Mouse (Mus musculus) liver, embryonic 13.5 days (tissue): ENCODE data around the gene Tiprl. TPM values are rescaled to one million over a fixed set of nuclear protein-coding genes. Genes with fewer than 3 reads are reported as not detected.

Source experiments
- ATAC-seq: fragments of 200-750 bp; cut with Nextera tagmentation; 2 replicates; pipeline ENCODE4 v1.8.0; 2017; ENCODE audit warnings: low read depth, mild to moderate bottlenecking, moderate number of reproducible peaks, moderate library complexity
- DNase-seq: peaks from one replicate; pipeline ENCODE4 v3.0.0; 2022
- H3K27ac ChIP-seq: fragments of 300-500 bp; sonication (generic); 2 replicates; pipeline ENCODE4 v1.5.1; 2015; ENCODE audit warnings: moderate library complexity, mild to moderate bottlenecking, inconsistent platforms
- H3K27me3 ChIP-seq: fragments of 300-500 bp; sonication (generic); 2 replicates; pipeline ENCODE4 v1.6.1; 2015; ENCODE audit warnings: mild to moderate bottlenecking, inconsistent platforms
- H3K36me3 ChIP-seq: fragments of 300-500 bp; sonication (generic); 2 replicates; pipeline ENCODE4 v1.6.1; 2015; ENCODE audit warnings: mild to moderate bottlenecking, inconsistent platforms
- H3K4me1 ChIP-seq: fragments of 300-500 bp; sonication (generic); replicated peaks from 2 replicates; pipeline ENCODE4 v1.6.1; 2015; ENCODE audit warnings: inconsistent platforms
- H3K4me2 ChIP-seq: fragments of 300-500 bp; sonication (generic); 2 replicates; pipeline ENCODE4 v1.6.1; 2015; ENCODE audit warnings: inconsistent platforms, mild to moderate bottlenecking, moderate library complexity
- H3K4me3 ChIP-seq: fragments of 300-500 bp; sonication (generic); replicated peaks from 2 replicates; pipeline ENCODE4 v1.5.1; 2015; ENCODE audit warnings: mild to moderate bottlenecking, inconsistent platforms
- H3K9ac ChIP-seq: fragments of 300-500 bp; sonication (generic); 2 replicates; pipeline ENCODE4 v1.6.1; 2015; ENCODE audit warnings: mild to moderate bottlenecking, inconsistent platforms
- H3K9me3 ChIP-seq: fragments of 300-500 bp; sonication (generic); replicated peaks from 2 replicates; pipeline ENCODE4 v1.6.1; 2016; ENCODE audit warnings: inconsistent platforms
- WGBS: fragments of 180-500 bp; shearing (Covaris S2); methylation state at CpG from one replicate; pipeline ENCODE4 v1.1.7; 2015; ENCODE audit not compliant: insufficient replicate concordance; 5-methylcytosine and 5-hydroxymethylcytosine counted together
- polyA plus RNA-seq: library from polyadenylated mRNA; unstranded; fragments of >200 nt; fragmentation: Nextera tagmentation; extraction: Ambion mirVana; gene quantifications from 2 replicates; pipeline ENCODE4 v1.2.1, GENCODE M21; 2015

The Tiprl gene
- polyA plus RNA-seq: 52.0 and 60.1 TPM in 2 replicates

DNA sequence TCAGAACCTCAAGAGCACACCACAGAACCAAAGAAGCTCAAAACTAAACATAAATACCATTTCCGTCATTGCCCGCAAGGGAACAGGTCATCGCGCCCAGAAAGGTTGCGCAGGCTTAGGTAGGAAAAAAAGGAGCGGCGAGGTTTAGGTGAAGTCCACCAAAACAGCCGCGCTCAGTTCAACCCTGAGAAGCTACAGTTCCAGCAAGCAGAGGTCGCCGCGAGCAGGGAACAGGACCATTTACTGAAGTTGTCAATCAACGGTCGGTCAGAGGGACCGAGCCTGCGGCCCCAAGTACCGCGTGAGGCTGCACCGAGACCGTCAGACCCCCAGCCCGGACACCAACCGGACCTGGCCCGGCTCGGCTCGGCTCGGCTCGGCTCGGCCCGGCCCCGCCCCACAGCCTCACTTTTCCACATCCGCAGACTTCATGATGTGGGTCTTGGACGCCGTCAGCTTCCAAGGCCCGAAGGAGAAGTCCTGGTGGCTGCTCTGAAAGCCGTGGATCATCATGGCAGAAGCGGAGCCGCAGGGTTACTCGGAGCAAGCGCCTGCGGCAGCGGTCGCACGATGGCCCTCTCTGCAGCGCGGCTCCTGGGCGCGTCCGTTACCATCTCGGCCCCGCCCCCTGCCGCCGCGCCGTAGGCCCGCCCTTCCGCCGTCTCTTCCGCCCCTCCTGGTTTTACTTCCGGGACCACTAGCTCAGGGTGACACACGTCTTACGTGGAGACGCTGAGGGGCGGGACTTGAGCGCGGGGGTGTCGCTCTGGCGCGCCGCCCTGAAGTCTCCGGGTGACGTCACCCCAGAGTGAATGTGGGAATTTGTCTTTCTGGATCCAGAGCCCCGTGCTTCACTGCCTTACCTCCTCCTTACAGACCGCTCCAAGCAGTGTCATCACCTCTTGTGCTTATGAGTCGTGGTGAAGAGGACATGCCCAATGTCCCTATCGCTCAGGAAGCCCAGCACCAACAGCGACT, at the start of gene Tiprl:
Gene Tiprl, minus strand, starts transcription at position 676 of the 978 bp plus-strand sequence.
- WGBS: under 1% methylated on average over 76 of the region's 76 CpGs
- H3K4me2 ChIP-seq: peak within 1 kb of the TSS; percentile 87
- H3K4me1 ChIP-seq: peaks cover 30% of the 10 kb centered on the region
- H3K27me3 ChIP-seq: no peaks in the 10 kb centered on the region
- peak; percentile 99 for ATAC-seq
- no peaks in the 10 kb centered on the region for H3K9me3 ChIP-seq
- H3K27ac ChIP-seq: peak within 1 kb of the TSS; percentile 89
- no peaks in the 10 kb centered on the region for H3K36me3 ChIP-seq
- H3K4me3 ChIP-seq: peak within 1 kb of the TSS; percentile 94
- H3K9ac ChIP-seq: peak within 1 kb of the TSS; percentile 96
- DNase-seq: peak; percentile 96

GRCm38 (mm10) chr1:165284096-165284495, 47.3 kb upstream of the Tiprl start:
- H3K4me1 ChIP-seq: peaks cover 12% of the 10 kb centered on the region; the same call in 1 of the 2 replicates
- no peak overlapping the region for H3K4me2 ChIP-seq
- peaks cover 45% of the 10 kb centered on the region for H3K27me3 ChIP-seq
- H3K9me3 ChIP-seq: no peaks in the 10 kb centered on the region
- H3K36me3 ChIP-seq: no peaks in the 10 kb centered on the region
- H3K4me3 ChIP-seq: no peak overlapping the region
- H3K9ac ChIP-seq: no peak overlapping the region
- no peak for DNase-seq
- no peak overlapping the region for H3K27ac ChIP-seq
- no peak for ATAC-seq
- WGBS: 52% methylated on average over 7 of the region's 7 CpGs

GRCm38 (mm10) chr1:165282967-165283345, 46.2 kb upstream of the Tiprl start:
- no peak for ATAC-seq
- H3K27ac ChIP-seq: no peak overlapping the region
- no peaks in the 10 kb centered on the region for H3K9me3 ChIP-seq
- H3K4me2 ChIP-seq: peak overlapping the region; percentile 64; the same call in 1 of the 2 replicates
- DNase-seq: no peak
- H3K27me3 ChIP-seq: peaks cover 48% of the 10 kb centered on the region
- H3K4me1 ChIP-seq: peaks cover 10% of the 10 kb centered on the region; the same call in 1 of the 2 replicates
- H3K4me3 ChIP-seq: no peak overlapping the region
- H3K36me3 ChIP-seq: no peaks in the 10 kb centered on the region
- H3K9ac ChIP-seq: no peak overlapping the region
- WGBS: 25% methylated on average over 7 of the region's 7 CpGs

DNA sequence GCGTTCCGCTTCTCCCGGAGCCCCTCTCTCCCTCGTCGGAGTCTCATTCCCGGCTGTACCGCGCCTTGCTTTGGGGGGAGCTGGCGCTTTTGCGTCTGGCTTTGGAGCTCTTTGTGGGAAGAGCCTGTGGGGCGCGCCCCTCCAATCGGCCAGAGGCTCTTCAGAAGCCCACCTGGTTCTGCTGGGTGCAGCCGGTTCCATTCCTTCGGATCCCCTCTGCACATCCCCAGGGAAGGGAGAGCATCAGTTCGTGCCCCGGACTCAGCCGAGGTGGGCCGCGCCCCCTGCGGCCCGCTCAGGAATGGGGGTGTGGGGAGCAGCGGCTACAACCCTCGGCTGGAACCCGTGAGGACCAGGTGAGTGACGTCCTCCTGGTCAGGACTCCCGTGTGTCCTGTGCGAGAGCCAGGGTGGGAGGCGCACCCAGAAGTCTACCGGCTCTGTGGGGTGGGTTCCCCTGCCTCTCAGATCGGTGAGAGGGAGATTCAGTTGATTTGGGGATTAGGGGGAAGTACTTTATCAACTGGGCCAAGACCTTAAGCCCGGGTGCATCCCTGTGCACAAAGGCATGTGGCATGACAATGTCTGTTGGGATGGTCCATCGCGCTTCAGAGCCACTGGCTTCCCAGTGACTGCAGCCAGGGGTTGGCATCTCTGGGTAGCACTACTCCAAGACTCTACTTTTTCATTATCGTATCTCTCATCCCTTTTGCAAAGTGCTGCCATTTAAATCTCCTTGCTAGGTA, 45.6 kb upstream of the Tiprl start:
- H3K9ac ChIP-seq: peak overlapping the region; percentile 22; the same call in 1 of the 2 replicates

DNA sequence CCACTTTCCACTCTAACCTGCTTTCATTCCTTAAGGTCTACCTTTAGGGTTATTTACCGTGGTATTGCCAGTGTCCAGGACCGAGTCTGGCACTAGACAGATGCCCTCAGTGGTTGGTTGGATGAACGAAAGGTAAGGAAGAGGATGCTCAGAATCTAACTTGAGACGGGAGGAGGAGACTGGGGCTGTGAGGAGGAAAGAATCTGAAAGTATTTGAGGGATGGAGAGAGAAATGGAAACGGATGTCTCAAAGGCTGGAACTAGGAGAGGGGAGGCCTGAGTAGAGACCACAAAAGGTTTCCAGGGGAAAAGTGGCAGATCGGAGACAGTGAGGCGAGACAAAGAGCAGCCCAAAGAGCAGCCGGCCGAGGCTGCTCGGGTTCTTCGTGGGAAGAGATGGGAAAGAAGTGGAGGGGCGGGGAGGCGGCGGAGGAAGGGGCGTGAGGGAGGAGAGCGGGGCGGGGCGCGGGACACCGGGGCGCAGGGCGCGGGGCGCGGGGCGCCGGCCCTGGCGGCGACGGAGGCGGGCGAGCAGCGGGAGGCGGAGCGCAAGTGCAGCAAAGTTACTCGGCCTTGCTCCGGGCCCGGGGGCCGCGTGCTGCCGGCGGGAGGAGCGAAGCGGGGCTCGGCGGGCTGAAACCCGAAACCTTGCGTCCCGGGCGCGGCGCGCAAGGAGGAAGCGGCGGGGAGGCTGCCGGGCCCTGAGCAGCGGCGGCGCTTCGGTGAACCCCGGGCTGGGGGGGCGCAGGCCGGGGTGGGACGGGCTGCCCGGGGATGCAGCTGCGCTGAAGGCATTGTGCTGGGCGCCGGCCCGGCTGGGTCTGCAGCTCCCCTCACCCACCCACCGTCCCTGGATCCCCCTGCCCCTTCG, 44.8 kb upstream of the Tiprl start:
- WGBS: 2% methylated on average over 48 of the region's 71 CpGs

More for the DNA sequence above, 45.6 kb upstream of the Tiprl start:
- WGBS: 1% methylated on average over 35 of the region's 35 CpGs
- Histone ChIP-seq H3K27ac (no peak overlapping the region), H3K4me3 (peak overlapping the region; percentile 56), H3K4me2 (peak overlapping the region; percentile 64), H3K27me3 (peaks cover 48% of the 10 kb centered on the region), H3K36me3 (no peaks in the 10 kb centered on the region), H3K9me3 (no peaks in the 10 kb centered on the region), H3K4me1 (peaks cover 10% of the 10 kb centered on the region; the same call in 1 of the 2 replicates)
- DNase-seq (no peak), ATAC-seq (peak; percentile 23; the same call in 1 of the 2 replicates)

DNA sequence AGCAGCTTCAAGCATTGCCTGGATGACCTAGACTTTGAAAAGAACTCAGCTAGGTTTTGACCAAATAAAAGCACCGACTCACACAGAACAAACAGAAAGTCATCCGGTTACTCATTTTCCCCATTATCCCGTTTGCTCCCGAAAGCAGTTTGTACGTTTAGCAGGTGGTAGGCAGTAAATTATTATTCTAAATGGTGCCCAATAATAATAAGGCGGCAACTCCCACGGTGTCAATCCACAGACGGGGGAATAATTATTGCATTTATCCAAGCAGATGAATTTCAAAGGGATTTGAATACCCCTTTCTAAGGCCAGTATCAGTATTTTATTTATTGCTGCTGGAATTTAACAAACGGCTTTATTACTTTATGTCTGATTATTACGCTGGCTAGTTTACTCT, 43.9 kb upstream of the Tiprl start:
- H3K4me2 ChIP-seq: no peak overlapping the region
- whole genome bisulfite sequencing: 64% methylated on average over 10 of the region's 10 CpGs

More for the DNA sequence above, 44.8 kb upstream of the Tiprl start:
- no peaks in the 10 kb centered on the region for H3K36me3 ChIP-seq
- H3K9me3 ChIP-seq: no peaks in the 10 kb centered on the region
- ATAC-seq (0 out of 2 replicates have a peak, but pooled peaks have one; percentile 36), DNase-seq (no peak)
- H3K9ac ChIP-seq: peak overlapping the region; percentile 22; the same call in 1 of the 2 replicates
- H3K4me2 ChIP-seq: peak overlapping the region; percentile 64
- H3K27ac ChIP-seq: no peak overlapping the region
- H3K27me3 ChIP-seq: peaks cover 48% of the 10 kb centered on the region
- H3K4me3 ChIP-seq: peak overlapping the region; percentile 56
- peaks cover 10% of the 10 kb centered on the region; the same call in 1 of the 2 replicates for H3K4me1 ChIP-seq

GRCm38 (mm10) chr1:165274946-165275345, 38.1 kb upstream of the Tiprl start:
- WGBS: 64% methylated on average over 6 of the region's 6 CpGs
- DNase-seq: no peak
- no peak overlapping the region for H3K27ac ChIP-seq
- H3K9me3 ChIP-seq: no peaks in the 10 kb centered on the region
- no peaks in the 10 kb centered on the region for H3K4me1 ChIP-seq
- H3K27me3 ChIP-seq: peaks cover 4% of the 10 kb centered on the region
- H3K4me3 ChIP-seq: no peak overlapping the region
- no peak for ATAC-seq
- no peak overlapping the region for H3K4me2 ChIP-seq
- no peak overlapping the region for H3K9ac ChIP-seq
- H3K36me3 ChIP-seq: no peaks in the 10 kb centered on the region

More for the DNA sequence above, 43.9 kb upstream of the Tiprl start:
- Histone ChIP-seq H3K9me3 (no peaks in the 10 kb centered on the region), H3K4me1 (peaks cover 10% of the 10 kb centered on the region; the same call in 1 of the 2 replicates), H3K4me3 (no peak overlapping the region), H3K9ac (no peak overlapping the region), H3K27ac (no peak overlapping the region), H3K36me3 (no peaks in the 10 kb centered on the region), H3K27me3 (peaks cover 48% of the 10 kb centered on the region)
- ATAC-seq (no peak), DNase-seq (no peak)

- DNase-seq: no peak
- ATAC-seq: no peak
- H3K27me3 ChIP-seq: no peaks in the 10 kb centered on the region
These were observed 15.4 kb upstream of the Tiprl start for GRCm38 (mm10) chr1:165252027-165252671.

GRCm38 (mm10) chr1:165250546-165250945, 13.8 kb upstream of the Tiprl start:
- DNase-seq (no peak), ATAC-seq (no peak)
- Histone ChIP-seq H3K9me3 (no peaks in the 10 kb centered on the region), H3K4me1 (no peaks in the 10 kb centered on the region; the same call in 1 of the 2 replicates), H3K27me3 (no peaks in the 10 kb centered on the region), H3K36me3 (no peaks in the 10 kb centered on the region), H3K4me3 (no peak overlapping the region), H3K9ac (no peak overlapping the region), H3K4me2 (no peak overlapping the region), H3K27ac (no peak overlapping the region)
- 78% methylated on average over 2 of the region's 2 CpGs for WGBS

More at GRCm38 (mm10) chr1:165252027-165252671, 15.4 kb upstream of the Tiprl start:
- H3K27ac ChIP-seq: no peak overlapping the region
- H3K4me1 ChIP-seq: no peaks in the 10 kb centered on the region; the same call in 1 of the 2 replicates
- no peak overlapping the region for H3K4me3 ChIP-seq
- no peak overlapping the region for H3K9ac ChIP-seq
- H3K4me2 ChIP-seq: peak overlapping the region; percentile 21; the same call in 1 of the 2 replicates
- H3K36me3 ChIP-seq: no peaks in the 10 kb centered on the region
- WGBS: 35% methylated on average over 11 of the region's 11 CpGs
- no peaks in the 10 kb centered on the region for H3K9me3 ChIP-seq

DNA sequence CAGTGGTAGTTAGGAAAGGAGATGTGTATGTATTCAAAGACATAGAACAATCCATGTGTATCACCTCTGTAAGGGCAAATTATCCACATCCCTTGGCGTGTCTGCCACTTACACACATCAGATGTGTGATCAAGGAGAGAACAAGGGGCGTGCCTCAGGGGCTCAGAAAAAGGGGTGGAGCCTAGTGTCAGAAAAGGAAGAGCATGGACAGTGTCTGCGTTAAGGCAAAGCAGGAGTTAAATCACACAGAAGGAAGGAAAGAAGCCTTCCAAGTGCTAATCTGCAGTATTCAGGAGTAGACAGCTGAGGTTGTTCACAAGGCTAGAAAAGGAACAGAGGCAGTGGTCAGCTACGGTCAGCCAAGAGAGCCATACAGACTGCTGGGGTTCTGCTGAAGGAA, 12.0 kb upstream of the Tiprl start:
- WGBS: 34% methylated on average over 4 of the region's 4 CpGs
- Histone ChIP-seq H3K4me1 (no peaks in the 10 kb centered on the region; the same call in 1 of the 2 replicates), H3K36me3 (no peaks in the 10 kb centered on the region), H3K4me3 (no peak overlapping the region), H3K9ac (no peak overlapping the region), H3K4me2 (no peak overlapping the region), H3K27ac (no peak overlapping the region), H3K27me3 (no peaks in the 10 kb centered on the region), H3K9me3 (no peaks in the 10 kb centered on the region)
- DNase-seq (no peak), ATAC-seq (no peak)
